Mouse (Mus musculus): ENCODE measurements around the gene Tbc1d16. TPM values are rescaled to one million over a fixed set of nuclear protein-coding genes. Genes with fewer than 3 reads are reported as not detected.

Tbc1d16 gene
- polyA plus RNA-seq, 1 experiment: not detected

DNA sequence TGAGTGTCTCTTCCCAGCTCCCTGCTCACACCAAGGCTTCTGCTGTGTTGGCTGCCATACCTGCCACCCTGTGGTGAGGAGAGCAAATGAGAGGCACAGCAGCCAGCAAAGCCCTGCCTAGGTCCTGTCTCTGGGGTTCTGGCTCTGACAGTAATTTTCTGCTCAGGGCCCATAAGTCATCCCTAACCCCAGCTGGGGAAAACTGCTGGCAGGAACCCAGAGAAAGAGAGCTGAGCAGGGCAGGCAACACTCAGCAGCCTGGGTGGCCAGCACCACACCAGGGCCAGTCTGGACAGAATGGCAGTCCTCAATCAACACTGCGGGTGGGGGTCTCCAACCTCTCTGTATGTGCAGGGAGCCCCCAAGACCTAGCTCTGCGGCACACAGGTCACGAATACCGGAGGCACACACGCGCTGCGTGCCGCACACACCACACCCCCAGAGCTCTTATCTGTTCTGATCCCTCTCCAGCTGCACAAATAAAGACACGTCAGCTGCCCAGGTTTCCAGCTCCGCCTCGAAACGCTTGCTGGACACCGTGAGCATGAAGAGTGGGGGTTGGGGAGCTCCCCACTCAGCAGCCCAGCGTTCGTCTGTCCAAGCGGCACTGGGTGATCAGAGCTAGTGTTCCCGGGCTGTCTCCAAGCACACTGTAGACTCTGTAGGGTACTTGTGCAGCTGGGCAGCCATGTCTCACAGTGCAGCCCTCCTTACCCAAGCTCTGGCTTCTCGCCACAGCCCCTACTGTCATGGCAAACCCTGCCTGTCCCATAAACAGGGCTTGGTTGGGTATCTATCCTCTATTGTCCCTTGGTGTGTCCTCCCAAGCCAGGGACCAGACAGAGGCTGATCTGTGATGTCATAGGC, 13.0 kb downstream of the Tbc1d16 start:
- TF ChIP-seq GATA1 (IDR thresholded peaks at IDR 0.05; ENCODE audit: low read length): no peak

DNA sequence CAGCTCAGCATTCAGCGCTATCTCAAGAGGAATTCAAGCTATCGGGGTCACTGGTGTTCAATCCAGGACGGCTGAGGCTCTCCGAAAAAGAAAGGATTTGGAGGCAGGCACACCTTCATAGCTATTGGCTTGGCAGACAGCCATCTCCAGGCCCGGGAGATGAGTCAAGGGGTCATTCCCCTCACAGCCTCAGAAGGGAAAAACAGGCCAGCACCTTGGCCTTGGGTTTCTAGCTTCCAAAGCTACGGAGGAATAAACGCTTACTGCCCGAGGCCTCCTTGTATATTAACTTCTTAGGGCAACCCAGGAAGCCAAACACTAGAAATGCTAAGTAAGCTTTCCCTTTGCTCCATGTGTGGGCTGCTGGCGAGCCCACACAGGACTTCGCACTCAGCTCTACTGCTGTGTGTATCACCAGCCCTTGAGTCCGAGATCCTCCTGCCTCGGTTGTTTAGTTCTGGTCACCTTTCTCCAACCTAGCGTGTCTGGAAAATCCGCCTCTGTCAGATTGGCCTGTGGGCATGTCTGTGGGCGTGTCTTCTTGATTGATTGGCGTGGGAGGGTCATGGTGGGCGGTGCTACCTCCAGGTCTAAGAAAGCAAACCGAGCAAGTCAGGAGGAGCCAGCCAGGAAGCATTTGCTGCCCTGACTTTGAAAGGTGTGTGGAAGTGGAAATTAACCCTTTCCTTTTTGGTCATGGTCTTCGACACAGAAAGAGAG, 15.0 kb downstream of the Tbc1d16 start:
- no peak for TF ChIP-seq GATA1 (IDR thresholded peaks at IDR 0.05; ENCODE audit: low read length)

DNA sequence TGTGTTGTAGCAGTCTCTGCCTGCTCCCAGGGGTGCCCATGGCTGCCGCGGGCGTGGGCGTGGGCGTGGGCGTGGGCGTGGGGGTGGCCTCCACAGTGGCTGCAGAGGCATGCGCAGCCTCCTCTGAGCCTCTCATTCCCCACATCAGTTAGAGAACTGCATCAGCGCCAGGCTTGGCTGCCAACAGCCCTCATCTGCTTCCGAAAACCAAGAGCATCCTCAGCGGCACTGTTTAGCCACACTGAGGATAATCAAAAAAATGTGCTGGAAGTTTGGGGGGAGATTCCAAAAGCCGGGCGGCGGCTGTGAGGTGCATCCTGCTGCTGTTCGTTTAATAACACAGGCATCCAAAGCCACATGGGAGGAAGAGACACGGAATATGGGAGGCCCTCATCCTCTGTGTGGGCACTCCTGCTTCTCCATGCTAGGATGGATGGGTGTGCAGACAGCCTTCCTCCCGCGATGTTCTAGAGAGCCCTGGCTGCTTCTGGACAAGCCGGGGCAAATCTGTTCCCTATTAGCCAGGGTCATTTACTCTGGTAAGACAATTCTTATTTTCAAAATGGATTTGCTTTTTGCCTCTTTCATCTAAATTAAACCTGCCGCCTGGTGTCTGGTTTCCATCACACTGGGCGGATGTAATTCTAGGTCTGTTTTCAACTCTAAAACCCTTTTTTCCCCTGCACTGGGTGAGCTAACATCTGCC, 16.5 kb downstream of the Tbc1d16 start:
- no peak for TF ChIP-seq GATA1 (IDR thresholded peaks at IDR 0.05; ENCODE audit: low read length)

DNA sequence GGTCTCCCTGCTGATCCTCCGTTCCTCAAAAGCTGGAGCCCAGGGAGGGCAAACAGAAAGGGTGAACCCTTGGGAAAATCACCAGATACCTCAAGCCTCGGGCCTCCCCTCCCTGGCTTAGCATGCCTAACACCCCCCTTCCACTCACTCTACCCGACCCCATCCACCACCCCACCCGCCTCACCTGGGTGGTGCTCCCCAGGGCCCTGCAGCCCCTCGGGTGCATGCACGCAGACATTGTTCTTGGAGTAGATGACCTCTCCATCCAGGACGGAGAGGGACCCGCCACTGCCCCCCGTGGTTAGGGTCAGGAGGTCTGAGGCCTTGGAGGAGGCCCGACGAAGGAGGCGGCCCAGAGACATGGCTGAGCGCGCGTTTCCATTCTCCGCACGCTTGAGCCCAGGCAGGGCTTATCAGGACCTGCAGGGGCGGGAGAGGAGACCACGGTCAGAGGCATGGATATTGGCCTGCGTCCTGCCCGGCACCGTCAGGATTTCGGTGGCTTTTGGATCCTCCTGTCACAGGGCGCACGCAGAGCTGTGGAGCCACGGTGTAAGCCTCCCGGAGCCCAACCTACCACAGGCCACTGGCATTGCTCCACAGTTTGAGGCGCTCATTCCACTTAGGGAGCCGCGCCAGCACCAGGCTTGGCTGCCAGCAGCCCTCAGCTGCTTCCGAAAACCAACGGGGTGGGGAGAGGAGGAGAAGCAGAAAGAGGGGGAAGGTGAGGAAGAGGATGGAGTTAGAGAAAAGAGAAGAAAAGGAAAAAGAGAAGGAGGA, 17.8 kb downstream of the Tbc1d16 start:
- no peak for TF ChIP-seq GATA1 (IDR thresholded peaks at IDR 0.05; ENCODE audit: low read length)

DNA sequence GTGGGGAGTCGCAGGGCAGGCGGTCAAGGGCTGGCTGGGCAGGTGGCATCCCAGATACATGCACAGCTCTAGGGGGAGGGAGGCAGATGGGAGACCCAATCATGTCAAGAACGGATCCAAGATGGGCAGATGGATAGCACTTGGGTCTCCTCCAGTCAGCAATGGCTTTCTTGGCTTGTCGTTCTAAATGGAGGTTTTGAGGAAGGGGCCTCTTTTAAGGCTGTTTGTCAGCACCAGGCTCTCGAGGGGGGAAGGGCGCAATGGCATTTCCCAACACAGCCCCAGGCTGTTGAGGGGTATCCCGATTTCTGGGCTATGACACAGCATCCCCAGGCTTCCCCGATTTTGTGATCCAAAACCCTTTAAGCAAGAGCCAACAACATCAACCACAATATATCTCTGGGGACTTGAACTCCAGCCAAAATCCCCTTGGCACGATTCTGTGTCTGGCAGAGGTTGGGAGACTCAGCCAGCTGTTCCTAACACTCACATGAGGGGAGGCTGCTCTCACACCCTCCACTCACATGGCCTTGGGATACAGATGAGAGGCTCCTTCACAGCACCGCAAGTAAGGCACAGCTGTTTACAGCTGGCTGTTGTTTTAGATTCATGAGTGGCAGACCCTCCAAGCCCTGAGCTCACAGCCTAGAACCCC, 18.8 kb downstream of the Tbc1d16 start:
- no peak for TF ChIP-seq GATA1 (IDR thresholded peaks at IDR 0.05; ENCODE audit: low read length)

DNA sequence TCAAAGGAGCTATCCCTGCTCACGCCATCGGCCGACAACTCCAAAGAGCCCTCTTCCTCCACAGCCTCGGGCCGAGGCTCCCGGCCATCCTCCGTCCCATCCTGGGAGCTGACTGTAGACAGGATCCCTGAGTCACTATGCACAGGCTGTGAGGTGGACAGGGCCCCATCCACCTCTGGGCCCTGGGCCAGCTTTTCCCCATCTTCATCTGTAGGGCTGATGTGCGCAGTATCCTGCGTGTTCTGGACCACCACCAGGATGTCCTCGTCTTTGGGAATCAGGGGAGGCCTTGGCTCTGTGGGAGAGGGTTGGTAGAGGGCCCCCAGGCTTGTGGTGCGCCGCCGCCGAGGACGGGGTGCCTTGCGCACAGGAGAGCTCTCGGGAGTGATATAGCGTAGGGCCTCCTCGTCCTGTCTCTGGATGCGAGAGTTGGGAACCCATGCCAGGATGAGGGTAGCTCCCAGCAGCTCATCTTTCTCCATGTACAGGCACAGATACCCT, 19.4 kb downstream of the Tbc1d16 start:
- TF ChIP-seq GATA1 (IDR thresholded peaks at IDR 0.05; ENCODE audit: low read length): no peak

DNA sequence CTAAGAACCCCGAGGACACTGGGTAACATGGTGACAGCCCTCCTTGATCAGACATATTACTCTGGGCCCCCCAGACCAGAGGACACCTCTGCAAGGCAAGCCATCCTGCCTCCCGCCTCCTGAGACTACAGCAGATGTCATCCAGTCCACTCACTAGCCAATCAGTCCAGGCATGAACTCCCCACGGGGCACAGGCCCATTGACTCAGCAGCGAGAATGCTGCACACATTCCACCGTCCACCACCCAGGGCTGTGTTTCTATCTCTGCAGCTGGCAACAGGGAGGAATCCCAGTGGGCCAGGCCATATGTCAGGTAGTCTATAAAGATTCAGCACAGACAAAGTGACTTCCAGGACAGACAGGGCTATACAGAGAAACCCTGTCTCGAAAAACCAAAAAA, 20.3 kb downstream of the Tbc1d16 start:
- no peak for TF ChIP-seq GATA1 (IDR thresholded peaks at IDR 0.05; ENCODE audit: low read length)

DNA sequence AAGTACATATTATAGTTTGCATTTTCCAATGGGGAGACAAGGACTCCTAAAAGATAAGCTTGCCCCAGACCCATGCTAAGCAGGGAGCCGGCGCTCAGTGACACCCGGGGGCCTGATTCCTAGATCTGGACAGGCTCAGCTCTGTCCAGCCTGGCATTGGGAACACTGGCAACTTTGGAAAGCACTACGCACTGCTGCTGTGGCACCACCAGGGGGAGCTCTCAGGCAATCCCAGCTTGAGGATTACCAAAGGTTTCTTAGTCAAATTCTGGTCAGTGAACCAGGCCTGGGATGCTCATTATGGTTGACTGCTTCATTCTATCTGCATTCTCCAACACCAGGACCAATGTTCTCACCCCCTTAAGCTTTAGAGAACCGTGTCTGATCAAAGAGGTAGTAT, 21.7 kb downstream of the Tbc1d16 start:
- TF ChIP-seq GATA1 (IDR thresholded peaks at IDR 0.05; ENCODE audit: low read length): no peak

DNA sequence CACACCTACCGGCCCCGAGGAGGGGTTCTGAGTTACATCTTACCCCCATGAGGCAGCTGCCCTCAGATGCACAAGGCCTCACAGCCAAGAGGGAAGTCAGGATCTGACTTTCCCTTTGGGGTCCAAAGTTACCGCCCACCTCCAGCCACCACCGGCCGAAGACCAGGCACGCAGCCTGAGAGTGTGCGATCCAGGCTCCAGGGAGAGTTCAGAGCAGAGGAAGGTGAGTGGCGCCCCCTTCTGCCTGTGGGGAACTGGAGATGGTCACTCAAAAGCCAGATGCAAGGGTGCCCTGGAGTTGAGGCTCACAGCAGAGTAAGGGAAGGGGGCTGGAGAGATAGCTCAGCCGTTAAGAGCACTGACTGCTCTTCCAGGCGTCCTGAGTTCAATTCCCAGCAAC, 22.6 kb downstream of the Tbc1d16 start:
- no peak for TF ChIP-seq GATA1 (IDR thresholded peaks at IDR 0.05; ENCODE audit: low read length)

DNA sequence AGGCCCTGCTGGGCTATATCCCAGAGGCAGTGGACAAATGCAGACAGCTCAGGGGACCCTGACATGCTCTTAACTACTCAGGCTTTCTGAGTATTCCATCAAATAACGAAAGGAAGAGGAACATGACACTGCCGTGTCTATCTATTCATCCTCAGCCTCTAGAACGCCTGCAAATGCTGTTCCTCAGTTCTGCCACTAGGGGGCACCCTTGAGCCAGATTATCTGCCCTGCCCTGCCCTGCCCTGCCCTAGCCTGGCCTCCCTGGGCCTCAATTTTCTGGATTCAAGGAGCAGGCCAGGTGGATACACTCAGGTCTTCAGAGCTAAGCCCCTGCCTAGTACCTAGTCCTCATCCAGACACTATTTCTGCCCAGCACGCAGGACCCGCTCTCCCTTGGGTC, 24.9 kb downstream of the Tbc1d16 start:
- no peak for TF ChIP-seq GATA1 (IDR thresholded peaks at IDR 0.05; ENCODE audit: low read length)

DNA sequence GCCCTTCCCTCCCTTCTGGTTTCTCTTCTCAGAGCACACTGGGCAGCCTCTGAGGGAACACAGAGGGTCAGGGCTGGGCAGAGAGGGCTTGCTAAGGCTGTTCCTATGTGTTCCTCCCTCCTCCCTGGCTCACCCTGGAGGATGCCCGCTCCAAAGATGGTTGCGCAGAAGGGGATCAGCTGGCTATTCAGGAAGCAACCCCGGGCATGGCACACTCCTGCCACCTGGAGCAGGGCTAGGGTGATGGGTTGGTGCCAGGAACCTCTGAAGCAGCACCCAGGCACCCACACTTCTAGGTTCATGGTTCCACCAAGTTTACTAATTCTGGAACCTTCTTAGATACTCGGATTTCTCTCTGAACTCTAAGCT, 29.1 kb downstream of the Tbc1d16 start:
- TF ChIP-seq GATA1 (IDR thresholded peaks at IDR 0.05; ENCODE audit: low read length): no peak

DNA sequence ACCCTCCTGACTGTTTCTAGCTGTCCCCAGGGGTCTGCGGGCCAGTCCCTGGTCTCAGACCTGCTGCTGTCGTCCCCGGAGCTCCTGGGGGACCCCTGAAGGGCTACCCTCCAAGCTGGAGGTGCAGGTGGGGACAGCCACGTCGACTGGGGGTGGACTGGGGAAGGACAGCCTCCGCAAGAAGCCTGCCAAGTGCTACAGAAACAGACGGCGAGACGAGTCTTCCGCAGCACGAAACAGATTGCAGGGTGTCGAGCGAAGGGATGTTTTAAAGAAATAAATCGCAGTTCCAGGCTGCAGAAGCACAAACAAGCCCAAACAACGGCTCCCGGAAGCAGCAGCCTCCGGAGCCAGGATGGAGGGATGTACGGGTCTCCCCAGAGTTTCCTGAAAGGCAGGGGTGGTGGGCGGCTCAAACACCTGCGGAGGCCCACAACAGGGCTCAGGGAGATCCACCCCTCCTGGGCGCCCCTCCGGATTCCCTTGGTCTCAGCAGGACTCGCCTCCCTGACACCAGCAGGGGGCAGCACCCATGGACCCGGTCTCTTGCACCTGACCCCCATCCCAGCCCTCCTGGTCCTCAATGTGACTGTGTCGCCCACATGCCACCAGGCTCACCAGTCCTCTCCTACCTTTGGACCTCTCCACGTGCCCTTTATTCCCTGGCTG, 29.6 kb downstream of the Tbc1d16 start:
- no peak for TF ChIP-seq GATA1 (IDR thresholded peaks at IDR 0.05; ENCODE audit: low read length)

DNA sequence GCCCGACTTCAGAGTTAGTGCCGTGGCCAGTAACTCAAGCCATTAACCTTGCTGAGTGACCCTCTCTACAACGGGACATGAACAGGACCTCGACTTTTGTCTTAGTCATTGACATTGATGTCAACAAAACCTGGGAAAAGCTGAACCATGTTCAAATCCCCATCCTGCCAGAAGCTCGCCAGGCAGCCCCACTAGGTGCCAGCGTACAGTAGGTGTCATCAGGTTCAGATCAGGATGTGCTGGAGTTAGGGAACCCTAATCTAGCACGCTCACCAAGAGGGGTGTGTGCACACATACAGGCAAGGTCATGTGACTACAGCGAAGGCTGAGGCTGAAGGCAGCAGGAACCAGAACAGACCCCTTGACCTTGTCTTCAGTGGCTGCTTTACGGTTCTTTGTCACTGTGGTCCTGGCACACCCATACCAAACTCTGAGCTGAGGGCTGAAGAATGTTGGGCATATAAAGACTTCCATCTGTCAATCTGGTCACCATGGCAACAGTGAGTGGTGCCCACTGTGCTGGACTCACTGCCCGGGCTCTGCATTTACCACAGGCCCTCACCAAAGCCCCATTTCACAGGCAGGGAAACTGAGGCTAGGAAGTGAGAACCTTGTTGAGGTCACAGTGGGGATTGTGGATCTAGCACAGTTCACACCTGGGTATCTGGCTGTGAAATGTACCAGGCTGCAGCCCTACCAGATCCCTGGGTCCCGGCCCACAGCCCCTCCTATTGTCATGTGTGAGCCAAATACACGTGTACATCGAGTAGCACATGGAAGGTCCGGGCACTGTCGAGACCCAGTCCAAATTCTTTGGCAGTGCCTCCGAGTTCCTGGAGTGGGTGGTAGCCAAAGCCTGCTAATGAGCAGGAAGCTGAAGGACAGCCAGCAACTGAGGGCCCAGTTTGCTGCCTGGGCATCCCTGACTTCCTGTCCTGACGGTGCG, 30.4 kb downstream of the Tbc1d16 start:
- no peak for TF ChIP-seq GATA1 (IDR thresholded peaks at IDR 0.05; ENCODE audit: low read length)

Data from G1E-ER4 (cell line).